Mouse (Mus musculus) thymus, postnatal 0 days (tissue): Measurements from ENCODE around the gene Garem2. TPM values are rescaled to one million over a fixed set of nuclear protein-coding genes. Genes with fewer than 3 reads are reported as not detected.

Source experiments
- DNase-seq: peaks from one replicate; pipeline ENCODE4 v3.0.0-alpha.2; 2015; ENCODE audit warnings: low spot score
- polyA plus RNA-seq: library from polyadenylated mRNA; unstranded; fragments of >200 nt; fragmentation: Nextera tagmentation; extraction: Ambion mirVana; gene quantifications from 2 replicates; pipeline ENCODE4 v1.2.1, GENCODE M21; 2015

The Garem2 gene
- polyA plus RNA-seq, 1 experiment from 2014 or later = 0.05 TPM

GRCm38 (mm10) chr5:30111771-30112170 lies 6.8 kb downstream of the Garem2 start:
- DNase-seq = no peak

DNA sequence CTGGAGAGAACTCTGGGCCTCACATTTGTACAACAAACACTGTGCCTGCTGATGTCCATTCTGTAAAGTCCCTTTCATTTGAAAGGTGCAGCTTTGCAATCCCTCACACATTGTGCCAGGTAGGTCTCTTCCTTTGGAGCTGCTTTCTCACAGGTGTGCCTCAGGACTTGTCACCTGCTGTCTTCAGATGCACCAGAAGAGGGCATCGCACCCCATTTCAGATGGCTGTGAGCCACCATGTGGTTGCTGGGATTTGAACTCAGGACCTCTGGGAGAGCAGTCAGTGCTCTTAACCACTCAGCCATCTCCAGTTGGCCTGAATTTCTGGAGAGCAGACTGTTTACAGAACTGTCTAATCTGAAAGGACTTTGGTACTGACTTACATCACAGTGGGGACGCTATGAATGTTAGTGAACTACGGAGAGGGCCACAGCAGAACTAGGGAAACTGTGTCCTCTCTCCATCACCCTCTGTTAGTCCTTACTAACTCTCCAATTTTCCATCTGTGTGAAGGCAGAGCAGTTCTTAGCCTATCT lies 7.6 kb downstream of the Garem2 start:
- no peak for DNase-seq

DNA sequence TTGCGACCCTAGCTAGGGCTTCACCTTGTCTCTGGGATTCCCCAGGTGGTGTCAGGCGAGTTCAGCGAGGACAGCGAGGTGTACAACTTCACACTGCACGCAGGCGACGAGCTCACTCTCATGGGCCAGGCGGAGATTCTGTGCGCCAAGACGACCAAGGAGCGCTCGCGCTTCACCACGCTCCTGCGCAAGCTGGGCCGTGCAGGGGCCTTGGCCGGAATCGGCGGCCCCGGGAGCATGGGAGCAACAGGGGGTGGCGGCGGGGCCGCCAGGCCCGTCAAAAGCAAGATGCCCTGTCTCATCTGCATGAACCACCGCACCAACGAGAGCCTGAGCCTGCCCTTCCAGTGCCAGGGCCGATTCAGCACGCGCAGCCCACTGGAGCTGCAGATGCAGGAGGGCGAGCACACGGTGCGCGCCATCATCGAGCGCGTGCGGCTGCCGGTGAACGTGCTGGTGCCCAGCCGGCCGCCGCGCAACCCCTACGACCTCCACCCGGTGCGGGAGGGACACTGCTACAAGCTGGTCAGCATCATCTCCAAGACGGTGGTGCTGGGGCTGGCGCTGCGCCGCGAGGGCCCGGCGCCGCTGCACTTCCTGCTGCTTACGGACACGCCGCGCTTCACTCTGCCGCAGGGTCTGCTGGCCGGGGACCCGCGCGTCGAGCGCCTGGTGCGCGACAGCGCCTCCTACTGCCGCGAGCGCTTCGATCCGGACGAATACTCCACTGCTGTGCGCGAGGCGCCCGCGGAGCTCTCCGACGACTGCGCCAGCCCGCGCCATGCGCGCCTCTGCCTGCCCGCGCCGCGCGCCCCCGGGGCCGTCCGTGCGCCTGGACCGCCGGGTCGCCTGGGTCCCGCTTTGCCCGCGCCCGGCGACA lies 9.2 kb downstream of the Garem2 start:
- DNase-seq = peak; percentile 89

DNA sequence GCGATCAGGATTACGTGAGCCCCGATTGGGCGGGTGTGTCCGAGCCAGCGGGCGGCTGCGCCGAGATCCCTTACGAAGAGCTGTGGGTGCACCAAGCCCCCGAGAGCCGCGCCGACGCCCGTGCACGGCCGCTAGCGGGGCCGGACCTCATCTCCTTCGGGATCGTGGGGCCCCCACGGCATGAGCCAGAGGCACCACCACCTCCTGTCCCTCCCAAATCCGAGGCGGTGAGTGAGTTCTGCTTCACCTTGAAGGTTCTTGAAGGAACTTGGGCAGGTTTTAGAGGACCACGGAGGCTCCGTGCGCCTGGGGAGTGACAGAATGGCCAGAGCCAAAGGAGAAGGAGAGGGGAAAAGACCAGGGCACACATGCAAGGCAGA lies 9.8 kb downstream of the Garem2 start:
- DNase-seq = no peak

- DNase-seq = no peak
Observed at GRCm38 (mm10) chr5:30115718-30116117, 10.8 kb downstream of the Garem2 start.

- no peak for DNase-seq
Observed at GRCm38 (mm10) chr5:30118018-30118417, 13.1 kb downstream of the Garem2 start.

DNA sequence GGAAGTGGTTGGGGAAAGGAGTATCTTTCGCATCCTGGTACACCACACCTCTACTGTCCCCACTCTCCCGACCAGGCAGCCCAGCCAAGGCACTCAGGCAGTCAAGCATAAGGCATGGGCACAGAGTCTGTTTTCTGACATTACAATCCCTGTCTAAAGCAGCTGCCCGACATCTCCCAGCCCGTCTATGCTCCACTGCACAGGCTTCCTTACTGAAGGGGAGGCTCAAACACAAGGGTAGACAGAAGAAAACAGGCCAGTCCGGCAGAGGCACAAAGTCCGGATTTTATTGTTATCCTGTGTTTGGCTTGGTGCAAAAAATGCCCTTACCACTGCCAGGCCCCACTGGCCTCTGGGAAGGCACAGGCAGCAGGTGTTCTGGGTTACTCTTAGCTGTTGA lies 14.2 kb downstream of the Garem2 start:
- DNase-seq = no peak

- no peak for DNase-seq
Observed at GRCm38 (mm10) chr5:30120106-30120505, 15.1 kb downstream of the Garem2 start.

- DNase-seq = no peak
Observed at GRCm38 (mm10) chr5:30122481-30122880, 17.5 kb downstream of the Garem2 start.

DNA sequence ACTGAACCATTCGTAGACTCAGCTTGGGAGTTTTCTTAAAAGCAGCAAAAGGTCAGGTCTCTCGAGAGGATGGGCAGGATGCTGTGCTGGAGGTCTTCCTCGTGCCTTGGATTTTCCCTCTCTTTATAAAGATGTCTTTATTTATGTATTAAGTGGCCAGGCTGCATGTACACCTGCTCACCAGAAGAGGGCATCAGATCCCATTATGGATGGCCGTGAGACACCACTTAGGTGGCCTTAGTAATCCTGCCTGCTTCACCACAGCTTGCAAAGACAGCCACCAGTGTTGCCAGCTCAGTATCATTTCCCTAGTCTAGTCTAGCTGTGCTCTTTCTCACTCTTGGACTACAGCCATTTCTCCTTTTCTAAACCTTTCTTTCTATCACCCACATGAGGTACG lies 20.6 kb downstream of the Garem2 start:
- peak; percentile 52 for DNase-seq

DNA sequence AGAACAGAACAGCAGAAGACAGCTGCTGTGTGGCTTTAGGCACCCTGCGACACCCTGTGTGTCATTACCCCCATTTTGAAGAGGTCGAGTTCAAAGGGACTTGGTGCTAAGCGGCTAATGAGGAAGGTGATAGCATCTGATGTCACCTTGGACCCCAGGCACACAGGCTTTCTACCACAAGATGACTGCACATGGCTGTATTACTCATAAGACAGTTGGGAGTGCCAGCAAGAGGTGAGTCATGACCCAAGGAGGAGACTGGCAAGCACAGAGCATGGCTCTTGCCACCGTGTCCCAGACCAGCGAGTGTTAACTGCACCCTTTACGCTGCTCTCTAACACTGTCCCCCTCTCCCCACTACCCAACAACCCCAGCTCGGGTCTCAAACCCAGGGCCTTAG lies 21.8 kb downstream of the Garem2 start:
- DNase-seq = no peak

DNA sequence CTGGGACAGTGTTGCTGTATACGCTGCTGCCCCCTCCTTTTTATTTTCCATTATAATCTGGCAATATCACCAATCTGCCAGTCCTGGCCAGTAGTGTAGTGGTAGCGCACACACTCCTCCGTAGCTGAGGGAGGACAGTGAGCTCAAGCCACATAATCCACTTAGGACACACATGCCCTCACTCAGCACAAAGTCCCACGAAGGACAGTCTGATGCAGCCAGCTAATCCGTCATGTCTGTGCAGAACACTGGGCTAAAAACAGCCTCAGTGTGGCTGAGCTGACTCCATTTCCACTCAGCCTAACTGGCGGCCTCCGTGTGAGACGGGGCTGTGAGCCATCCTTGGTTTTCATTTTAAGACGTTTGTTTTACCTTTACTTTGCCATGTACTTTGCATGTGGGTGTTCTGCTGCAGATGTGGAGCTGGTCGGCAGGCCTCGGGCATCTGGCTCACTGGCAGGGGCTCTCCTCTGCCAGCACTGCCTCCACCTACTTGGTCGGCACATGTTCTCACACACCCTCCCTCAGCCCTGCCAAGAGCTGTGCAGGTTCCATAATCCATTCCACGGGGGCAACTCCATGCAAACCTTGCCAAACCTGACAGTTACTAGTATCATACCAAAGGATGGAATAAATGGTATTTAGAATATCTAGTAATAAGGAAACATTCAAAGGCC lies 23.1 kb downstream of the Garem2 start:
- no peak for DNase-seq

DNA sequence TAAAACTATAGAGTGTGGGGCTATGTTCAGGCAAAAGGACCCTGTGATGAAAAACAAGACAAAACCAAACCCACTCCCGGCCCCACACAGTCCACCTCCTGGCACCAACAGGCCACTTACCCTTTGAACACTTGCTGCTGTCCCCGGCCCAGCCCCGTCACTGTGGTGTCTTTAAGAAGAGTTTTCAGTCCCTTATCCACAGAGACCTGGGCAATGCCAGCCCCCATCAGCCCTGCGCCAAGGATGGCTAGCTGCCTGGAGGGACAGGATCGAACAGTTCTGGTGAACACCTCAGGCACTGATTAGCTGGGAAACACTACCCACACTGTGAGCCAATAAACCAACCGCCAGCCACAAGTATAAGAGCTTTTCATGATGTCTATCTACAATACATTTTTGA lies 23.7 kb downstream of the Garem2 start:
- no peak for DNase-seq

GRCm38 (mm10) chr5:30131246-30131645 lies 26.3 kb downstream of the Garem2 start:
- DNase-seq = no peak

DNA sequence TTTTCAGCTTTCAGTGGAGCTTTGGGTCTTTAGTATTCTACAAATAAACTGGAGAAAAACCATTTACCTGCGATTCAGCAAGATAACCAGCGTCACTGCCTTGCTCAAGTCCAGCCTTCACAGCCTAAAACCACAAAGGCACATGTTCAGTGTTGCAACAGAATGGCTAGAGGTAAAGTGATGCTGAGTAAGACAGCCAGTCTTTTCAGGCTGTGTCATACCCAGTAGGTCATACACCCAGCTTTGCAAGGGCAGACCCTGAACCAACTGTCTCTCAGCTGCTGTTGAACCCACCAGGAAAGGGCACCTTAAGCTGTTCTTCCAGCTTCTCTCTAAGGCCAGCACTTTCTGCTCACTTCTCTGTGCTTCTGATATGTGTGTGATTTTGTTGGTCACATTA lies 27.2 kb downstream of the Garem2 start:
- DNase-seq = no peak

DNA sequence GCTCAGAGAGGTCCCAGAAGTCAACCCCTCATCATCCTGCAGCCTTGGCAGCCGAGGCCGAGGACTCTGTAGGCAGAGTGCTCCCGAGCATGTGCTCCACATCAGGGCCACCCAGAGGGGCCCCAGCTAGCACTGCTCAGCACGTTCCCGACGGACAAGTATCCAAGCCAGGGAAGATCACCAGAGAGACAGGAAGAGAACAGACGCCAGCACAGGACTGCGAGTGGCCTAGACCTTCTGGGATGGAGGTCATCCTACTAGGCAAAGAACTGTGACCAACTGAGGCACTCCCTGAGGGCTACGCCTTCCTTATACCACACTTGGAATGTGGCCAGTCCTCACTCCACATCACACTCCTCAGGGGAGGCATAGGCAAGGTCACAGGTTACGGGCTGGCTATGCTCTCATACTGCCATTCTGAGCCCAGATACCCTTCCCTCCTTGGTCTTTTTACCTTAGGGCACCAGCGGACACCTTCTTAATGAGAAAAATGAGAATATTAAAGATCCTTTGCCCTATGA lies 30.8 kb downstream of the Garem2 start:
- DNase-seq = no peak

- DNase-seq = no peak
Observed at GRCm38 (mm10) chr5:30137271-30137670, 32.3 kb downstream of the Garem2 start.

- no peak for DNase-seq
Observed at GRCm38 (mm10) chr5:30138193-30138592, 33.2 kb downstream of the Garem2 start.

DNA sequence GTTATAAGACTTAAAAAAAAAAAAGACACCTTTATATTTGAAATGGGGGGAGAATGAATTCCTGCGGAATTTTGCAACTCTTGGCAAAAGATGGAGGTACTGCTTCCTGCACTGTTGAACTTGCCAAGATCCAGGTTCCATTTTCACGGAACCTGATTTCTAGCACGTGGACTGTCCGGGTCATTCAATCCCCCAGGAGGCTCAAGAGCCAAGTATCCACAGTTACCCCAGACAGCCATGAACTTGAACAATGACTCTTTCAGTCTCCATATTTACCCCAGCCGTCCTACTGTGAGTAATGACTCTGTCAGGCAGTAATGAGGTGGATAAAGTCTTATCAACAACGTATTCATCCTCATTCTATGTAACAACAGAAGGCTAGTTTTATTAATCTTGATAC lies 41.6 kb downstream of the Garem2 start:
- no peak for DNase-seq

DNA sequence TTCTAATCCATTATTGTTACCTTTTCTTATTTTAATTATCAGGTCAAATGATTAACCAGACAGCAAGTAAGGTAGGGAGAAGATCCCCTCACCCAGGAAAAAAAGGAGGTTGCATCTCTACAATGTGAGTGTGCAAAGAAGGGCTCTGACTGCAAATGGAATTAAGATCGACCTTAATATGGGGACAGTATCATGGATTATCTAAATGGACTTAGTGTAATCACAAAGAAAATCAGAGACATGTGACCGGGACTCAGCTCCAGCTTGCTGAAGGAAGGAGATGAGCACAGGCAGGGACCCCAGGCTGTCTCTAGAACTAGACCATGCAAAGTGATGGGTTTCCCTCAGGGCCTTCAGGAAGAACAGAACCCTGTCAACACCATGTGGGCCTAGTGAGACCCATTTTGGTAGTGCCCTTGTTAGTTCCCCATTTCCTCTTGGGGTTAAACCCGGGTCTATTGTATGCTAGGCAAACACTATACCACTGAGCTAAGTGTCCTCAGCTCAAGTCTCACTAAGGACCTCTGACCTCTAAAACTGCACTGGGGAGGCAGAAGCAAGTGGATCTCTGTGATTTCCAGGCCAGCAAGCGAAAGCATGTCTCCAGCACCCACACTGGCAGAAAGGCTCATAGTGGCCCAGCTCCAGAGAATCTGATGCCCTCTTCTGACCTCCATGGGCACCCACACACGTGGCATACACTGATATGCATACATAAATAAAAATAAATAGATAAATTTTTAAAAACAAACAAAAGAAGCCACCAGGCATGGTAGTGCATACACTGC lies 43.4 kb downstream of the Garem2 start:
- no peak for DNase-seq

DNA sequence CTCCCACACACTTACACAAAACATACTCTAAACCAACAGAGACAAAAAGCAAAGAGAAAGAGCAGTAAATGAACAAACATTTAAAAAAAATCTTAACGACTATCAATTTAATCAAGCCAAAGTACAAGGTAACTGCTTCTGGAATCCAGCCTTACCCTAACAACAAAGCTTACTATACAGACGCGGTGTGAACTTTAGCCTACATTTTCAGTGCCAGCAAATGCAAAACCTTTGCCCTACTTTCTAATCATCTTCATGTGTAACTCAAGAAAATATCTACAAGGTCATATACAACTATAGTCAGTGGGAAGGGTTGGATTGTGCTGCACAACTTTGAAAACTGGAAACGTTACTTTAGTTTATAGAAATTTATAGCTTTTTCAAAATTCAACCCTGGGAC lies 47.0 kb downstream of the Garem2 start:
- DNase-seq = no peak

GRCm38 (mm10) chr5:30152413-30152812 lies 47.5 kb downstream of the Garem2 start:
- DNase-seq = no peak
